15 mouse cellular contexts compared by ENCODE assay signal in the genomic region with DNA sequence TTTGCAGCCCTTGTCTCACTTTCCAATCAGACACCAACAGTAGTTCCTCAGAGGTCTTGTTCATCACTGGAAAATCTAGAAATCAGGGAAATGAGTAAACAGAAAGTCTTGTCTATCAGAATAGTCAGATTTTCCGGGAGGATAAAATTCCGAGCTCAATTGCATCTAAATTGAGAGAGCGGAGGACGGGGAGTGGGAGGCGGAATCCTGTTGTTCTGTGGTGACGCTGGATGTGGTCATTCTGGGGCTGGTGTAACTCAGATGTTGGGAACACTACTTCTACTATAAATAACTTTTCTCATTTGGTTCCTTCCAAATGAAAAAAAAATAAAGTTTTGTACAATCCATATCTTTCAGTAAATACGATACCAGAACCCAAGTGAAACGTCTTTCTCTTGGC. TPM values are rescaled to one million over a fixed set of nuclear protein-coding genes. Genes with fewer than 3 reads are reported as not detected.
"Had no signal": no experiment of that assay in that cellular context is flagged by ENCODE, and none has a peak within 500 bp of the region (broad histone marks: within the 10 kb centered on the region; RNA-seq: fewer than 3 reads in every experiment).

No protein-coding gene starts in this region.

- DNase-seq: forebrain, postnatal 0 days; gastrocnemius, postnatal 14 days; gastrocnemius, postnatal 36 days; heart, adult 11 months; heart, adult 2 months; heart, postnatal 14 days; heart, postnatal 36 days; kidney, adult 11 months; kidney, adult 2 months; kidney, adult 9 months; kidney, postnatal 14 days; kidney, postnatal 36 days; layer of hippocampus, postnatal 36 days had no signal

RNA-seq across cellular contexts. Expression of a gene that starts 24.2 kb away (rescaled TPM):
- total RNA-seq: hematopoietic stem cell, adult 5-6 weeks; liver, adult 2 months had no signal
